Mouse (Mus musculus) midbrain, embryonic 11.5 days (tissue): ENCODE measurements at regions not wholly inside any gene's neighbourhood (a gene's known extent, or its start where the extent isn't known, plus 50 kb on each side); places are given as distances from the start of the nearest gene placed in this dataset.

Experiments used
- ATAC-seq: fragments of 200-750 bp; cut with Nextera tagmentation; 2 replicates; pipeline ENCODE4 v1.8.0; 2017; ENCODE audit warnings: moderate TSS enrichment, moderate library complexity; ENCODE audit not compliant: low FRiP score
- DNase-seq: peaks from one replicate; pipeline ENCODE4 v3.0.0; 2015; ENCODE audit warnings: low spot score; ENCODE audit errors: missing footprints
- H3K27ac ChIP-seq: fragments of 300-500 bp; sonication (generic); 2 replicates; pipeline ENCODE4 v1.5.1; 2014; ENCODE audit warnings: low read depth, low read length
- H3K27me3 ChIP-seq: fragments of 300-500 bp; sonication (generic); 2 replicates; pipeline ENCODE4 v1.6.1; 2014; ENCODE audit warnings: mild to moderate bottlenecking, low read length, moderate library complexity, mixed read lengths; ENCODE audit not compliant: control insufficient read depth, insufficient read depth
- H3K36me3 ChIP-seq: fragments of 300-500 bp; sonication (generic); 2 replicates; pipeline ENCODE4 v1.6.1; 2014; ENCODE audit warnings: mild to moderate bottlenecking, low read length, moderate library complexity, mixed read lengths; ENCODE audit not compliant: control insufficient read depth, insufficient read depth
- H3K4me1 ChIP-seq: fragments of 300-500 bp; sonication (generic); 2 replicates; pipeline ENCODE4 v1.6.1; 2014; ENCODE audit warnings: low read length; ENCODE audit not compliant: control insufficient read depth, insufficient read depth
- H3K4me2 ChIP-seq: fragments of 300-500 bp; sonication (generic); 2 replicates; pipeline ENCODE4 v1.6.1; 2014; ENCODE audit warnings: mild to moderate bottlenecking, moderate library complexity
- H3K4me3 ChIP-seq: fragments of 300-500 bp; sonication (generic); 2 replicates; pipeline ENCODE4 v1.5.1; 2014; ENCODE audit warnings: low read depth, low read length
- H3K9ac ChIP-seq: fragments of 300-500 bp; sonication (generic); 2 replicates; pipeline ENCODE4 v1.6.1; 2014; ENCODE audit warnings: low read length
- H3K9me3 ChIP-seq: fragments of 300-500 bp; sonication (generic); 2 replicates; pipeline ENCODE4 v1.6.1; 2016; ENCODE audit warnings: low read length; ENCODE audit not compliant: control insufficient read depth
- WGBS: fragments of 180-500 bp; shearing (Covaris S2); extraction: QIAGEN DNeasy Blood & Tissue Kit; methylation state at CpG from one replicate; pipeline ENCODE4 v1.1.7; 2014; 5-methylcytosine and 5-hydroxymethylcytosine counted together

- 81% methylated on average over 1 of the region's 1 CpGs for WGBS
- no peak overlapping the region for H3K9ac ChIP-seq
- DNase-seq, result no peak
- no peak overlapping the region for H3K27ac ChIP-seq
- no peaks in the 10 kb centered on the region for H3K27me3 ChIP-seq
- H3K4me1 ChIP-seq, result no peaks in the 10 kb centered on the region
- H3K4me3 ChIP-seq, result no peak overlapping the region
- H3K9me3 ChIP-seq, result no peaks in the 10 kb centered on the region
- H3K36me3 ChIP-seq, result no peaks in the 10 kb centered on the region
- no peak overlapping the region for H3K4me2 ChIP-seq
- ATAC-seq, result no peak
These were observed 1494.7 kb upstream of the Gm6569 start for GRCm38 (mm10) chr15:72339629-72340028.

GRCm38 (mm10) chr15:72341991-72342390 lies 1492.4 kb upstream of the Gm6569 start:
- no peak overlapping the region for H3K9ac ChIP-seq
- no peaks in the 10 kb centered on the region for H3K36me3 ChIP-seq
- DNase-seq (no peak), ATAC-seq (no peak)
- no peaks in the 10 kb centered on the region for H3K9me3 ChIP-seq
- no peak overlapping the region for H3K27ac ChIP-seq
- no peak overlapping the region for H3K4me2 ChIP-seq
- no peaks in the 10 kb centered on the region for H3K4me1 ChIP-seq
- H3K27me3 ChIP-seq, result no peaks in the 10 kb centered on the region
- H3K4me3 ChIP-seq, result no peak overlapping the region
- 93% methylated on average over 2 of the region's 2 CpGs for WGBS

- ATAC-seq, result no peak
- no peak overlapping the region for H3K27ac ChIP-seq
- H3K4me2 ChIP-seq, result no peak overlapping the region
- H3K4me3 ChIP-seq, result no peak overlapping the region
- WGBS, result 77% methylated on average over 4 of the region's 4 CpGs
- no peak overlapping the region for H3K9ac ChIP-seq
- H3K4me1 ChIP-seq, result no peaks in the 10 kb centered on the region
- H3K36me3 ChIP-seq, result no peaks in the 10 kb centered on the region
- DNase-seq, result no peak
- H3K9me3 ChIP-seq, result no peaks in the 10 kb centered on the region
- H3K27me3 ChIP-seq, result no peaks in the 10 kb centered on the region
These were observed 1491.9 kb upstream of the Gm6569 start for GRCm38 (mm10) chr15:72342504-72342903.

- DNase-seq (no peak), ATAC-seq (no peak)
- Histone ChIP-seq H3K9ac (no peak overlapping the region), H3K4me2 (no peak overlapping the region), H3K27me3 (no peaks in the 10 kb centered on the region), H3K9me3 (no peaks in the 10 kb centered on the region), H3K4me3 (no peak overlapping the region), H3K27ac (no peak overlapping the region), H3K4me1 (no peaks in the 10 kb centered on the region), H3K36me3 (no peaks in the 10 kb centered on the region)
These were observed 1490.6 kb upstream of the Gm6569 start for GRCm38 (mm10) chr15:72343794-72344193.

- Histone ChIP-seq H3K4me1 (no peaks in the 10 kb centered on the region), H3K27me3 (no peaks in the 10 kb centered on the region), H3K4me3 (no peak overlapping the region), H3K9me3 (no peaks in the 10 kb centered on the region), H3K4me2 (no peak overlapping the region), H3K36me3 (no peaks in the 10 kb centered on the region), H3K27ac (no peak overlapping the region), H3K9ac (no peak overlapping the region)
- DNase-seq (no peak), ATAC-seq (no peak)
- 84% methylated on average over 4 of the region's 4 CpGs for WGBS
These were observed 1481.0 kb upstream of the Gm6569 start for GRCm38 (mm10) chr15:72353371-72353770.

GRCm38 (mm10) chr15:72355626-72356025 lies 1478.7 kb upstream of the Gm6569 start:
- ATAC-seq, result no peak
- Histone ChIP-seq H3K4me2 (no peak overlapping the region), H3K9me3 (no peaks in the 10 kb centered on the region), H3K27me3 (no peaks in the 10 kb centered on the region), H3K36me3 (no peaks in the 10 kb centered on the region), H3K4me1 (no peaks in the 10 kb centered on the region), H3K4me3 (no peak overlapping the region), H3K27ac (no peak overlapping the region), H3K9ac (no peak overlapping the region)
- DNase-seq, result no peak

- Histone ChIP-seq H3K27ac (no peak overlapping the region), H3K9ac (no peak overlapping the region), H3K36me3 (no peaks in the 10 kb centered on the region), H3K4me3 (no peak overlapping the region), H3K27me3 (no peaks in the 10 kb centered on the region), H3K4me2 (no peak overlapping the region), H3K4me1 (no peaks in the 10 kb centered on the region), H3K9me3 (no peaks in the 10 kb centered on the region)
- 85% methylated on average over 6 of the region's 6 CpGs for WGBS
- no peak for DNase-seq
- ATAC-seq, result no peak
These were observed 1474.7 kb upstream of the Gm6569 start for GRCm38 (mm10) chr15:72359636-72360035.

GRCm38 (mm10) chr15:72360049-72360448 lies 1474.3 kb upstream of the Gm6569 start:
- no peak overlapping the region for H3K4me3 ChIP-seq
- ATAC-seq (no peak), DNase-seq (no peak)
- 88% methylated on average over 3 of the region's 3 CpGs for WGBS
- H3K4me2 ChIP-seq, result no peak overlapping the region
- no peak overlapping the region for H3K9ac ChIP-seq
- no peaks in the 10 kb centered on the region for H3K9me3 ChIP-seq
- no peaks in the 10 kb centered on the region for H3K4me1 ChIP-seq
- no peaks in the 10 kb centered on the region for H3K27me3 ChIP-seq
- H3K27ac ChIP-seq, result no peak overlapping the region
- no peaks in the 10 kb centered on the region for H3K36me3 ChIP-seq

- H3K27ac ChIP-seq, result no peak overlapping the region
- ATAC-seq, result no peak
These were observed 1473.8 kb upstream of the Gm6569 start for GRCm38 (mm10) chr15:72360463-72361030.

GRCm38 (mm10) chr15:72373041-72373440 lies 1461.3 kb upstream of the Gm6569 start:
- Histone ChIP-seq H3K9ac (no peak overlapping the region), H3K4me1 (no peaks in the 10 kb centered on the region), H3K4me3 (no peak overlapping the region), H3K27ac (no peak overlapping the region), H3K4me2 (no peak overlapping the region), H3K9me3 (no peaks in the 10 kb centered on the region), H3K36me3 (no peaks in the 10 kb centered on the region), H3K27me3 (no peaks in the 10 kb centered on the region)
- no peak for ATAC-seq
- no peak for DNase-seq
- WGBS, result 92% methylated on average over 4 of the region's 4 CpGs

More at GRCm38 (mm10) chr15:72360463-72361030, 1473.8 kb upstream of the Gm6569 start:
- Histone ChIP-seq H3K9me3 (no peaks in the 10 kb centered on the region), H3K4me1 (no peaks in the 10 kb centered on the region), H3K36me3 (no peaks in the 10 kb centered on the region), H3K9ac (no peak overlapping the region), H3K4me3 (no peak overlapping the region), H3K4me2 (no peak overlapping the region), H3K27me3 (no peaks in the 10 kb centered on the region)
- 95% methylated on average over 4 of the region's 4 CpGs for WGBS
- no peak for DNase-seq
